Comparison of ENCODE assay signal across 20 mouse cellular contexts in genomic region chr14:27658616-27659015, GRCm38 (mm10). TPM values are rescaled to one million over a fixed set of nuclear protein-coding genes. Genes with fewer than 3 reads are reported as not detected.
DNase-seq lines count a peak whose midpoint lies in the region; TF ChIP-seq lines count a peak whose summit lies in the region.
"Had no signal": no experiment of that assay in that cellular context is flagged by ENCODE, and none has a peak within 500 bp of the region (broad histone marks: within the 10 kb centered on the region; RNA-seq: fewer than 3 reads in every experiment).

No protein-coding gene starts in this region.

- intact Hi-C loops in gastrocnemius, adult 2 months (cut with DNase I), result no loop called here

- TF ChIP-seq CTCF in gastrocnemius, adult 2 months (IDR thresholded peaks at IDR 0.05), result no peak

- H3K4me3 ChIP-seq in gastrocnemius, adult 2 months, result no peak overlapping the region
- H3K4me3 ChIP-seq: embryonic facial prominence, embryonic 12.5 days; embryonic facial prominence, embryonic 15.5 days; hindbrain, embryonic 12.5 days; hindbrain, embryonic 15.5 days had no signal

- peak overlapping the region; percentile 69 for H3K27ac ChIP-seq in gastrocnemius, adult 2 months
- H3K27ac ChIP-seq: embryonic facial prominence, embryonic 12.5 days; embryonic facial prominence, embryonic 15.5 days; hindbrain, embryonic 12.5 days; hindbrain, embryonic 15.5 days had no signal

- no peak for DNase-seq in gastrocnemius, adult 2 months
- DNase-seq in gastrocnemius, postnatal 4 days (ENCODE audit: low spot score in 2 of 2), result no peak
- DNase-seq in kidney, adult 9 months, result peak; percentile 61
- no peak for DNase-seq in kidney, postnatal 4 days
- peak; percentile 24 for DNase-seq in skeletal muscle tissue, adult 2 months (ENCODE audit: low read depth, low spot score)
- DNase-seq in cerebellum, postnatal 36 days, result no peak
- DNase-seq: adrenal gland, adult 8-10 months; adrenal gland, postnatal 25 days; cerebellum, adult 18-20 months; cerebellum, adult 9-10 months; cerebellum, postnatal 14 days; forebrain, postnatal 0 days; gastrocnemius, postnatal 14 days had no signal

RNA-seq across cellular contexts. Expression of gene Erc2, which starts 36.4 kb away (rescaled TPM):
- total RNA-seq in gastrocnemius, adult 2 months (2021), result under 1 TPM; 0.36 to 0.41 TPM
- total RNA-seq in gastrocnemius, postnatal 4 days (2021), result 1 to 10 TPM; 3.2 to 3.3 TPM
- total RNA-seq: common myeloid progenitor, adult 5-6 weeks; hematopoietic stem cell, adult 5-6 weeks; MEL had no signal

Comparison
In these comparisons a context has a peak if more than half of its experiments do, and no peak if none do; other contexts are left out.
1. DNase-seq: peak in kidney, adult 9 months (single experiment) and skeletal muscle tissue, adult 2 months (single experiment); none in gastrocnemius, adult 2 months (single experiment), gastrocnemius, postnatal 4 days (0 of 2), kidney, postnatal 4 days (0 of 2) and cerebellum, postnatal 36 days (0 of 2).